Mouse (Mus musculus): ENCODE results near the gene Serpina1c. TPM values are rescaled to one million over a fixed set of nuclear protein-coding genes. Genes with fewer than 3 reads are reported as not detected.

Serpina1c gene
- polyA plus RNA-seq, 1 experiment from 2014 or later, result not detected

Other genes starting within 250 kb of the Serpina1c start
- gene Serpina6, start 247.7 kb downstream of the Serpina1c start, polyA plus RNA-seq (2016; fragmentation: Nextera tagmentation; extraction: Ambion mirVana), result not detected in 2 replicates
- not detected in 2 replicates for gene Serpina16, start 228.7 kb downstream of the Serpina1c start, polyA plus RNA-seq (2016; fragmentation: Nextera tagmentation; extraction: Ambion mirVana)
- gene Serpina1f, start 209.4 kb downstream of the Serpina1c start, polyA plus RNA-seq (2016; fragmentation: Nextera tagmentation; extraction: Ambion mirVana), result not detected in 2 replicates
- not detected in 2 replicates for gene Serpina1d, start 131.3 kb downstream of the Serpina1c start, polyA plus RNA-seq (2016; fragmentation: Nextera tagmentation; extraction: Ambion mirVana)
- not detected in 2 replicates for gene Serpina1b, start 74.5 kb downstream of the Serpina1c start, polyA plus RNA-seq (2016; fragmentation: Nextera tagmentation; extraction: Ambion mirVana)
- gene Serpina1a, start 41.3 kb downstream of the Serpina1c start, polyA plus RNA-seq (2016; fragmentation: Nextera tagmentation; extraction: Ambion mirVana), result not detected in 2 replicates
- gene Serpina1e, start 54.1 kb upstream of the Serpina1c start, polyA plus RNA-seq (2016; fragmentation: Nextera tagmentation; extraction: Ambion mirVana), result not detected in 2 replicates
- gene Serpina11, start 85.1 kb upstream of the Serpina1c start, polyA plus RNA-seq (2016; fragmentation: Nextera tagmentation; extraction: Ambion mirVana), result not detected in 2 replicates
- 0.08 TPM in 1 of 2 replicates, not detected in the other for gene Serpina9, start 108.9 kb upstream of the Serpina1c start, polyA plus RNA-seq (2016; fragmentation: Nextera tagmentation; extraction: Ambion mirVana)
- gene Serpina12, start 139.6 kb upstream of the Serpina1c start, polyA plus RNA-seq (2016; fragmentation: Nextera tagmentation; extraction: Ambion mirVana), result not detected in 2 replicates
- gene Serpina5, start 196.2 kb upstream of the Serpina1c start, polyA plus RNA-seq (2016; fragmentation: Nextera tagmentation; extraction: Ambion mirVana), result not detected in 2 replicates
- gene Serpina3a, start 207.8 kb upstream of the Serpina1c start, polyA plus RNA-seq (2016; fragmentation: Nextera tagmentation; extraction: Ambion mirVana), result not detected in 2 replicates
- gene Serpina3b, start 223.1 kb upstream of the Serpina1c start, polyA plus RNA-seq (2016; fragmentation: Nextera tagmentation; extraction: Ambion mirVana), result not detected in 2 replicates
- gene Serpina3c, start 249.0 kb upstream of the Serpina1c start, polyA plus RNA-seq (2016; fragmentation: Nextera tagmentation; extraction: Ambion mirVana), result not detected in 2 replicates